Mouse (Mus musculus) intestine, embryonic 16.5 days (tissue): ENCODE measurements at regions not wholly inside any gene's neighbourhood (a gene's known extent, or its start where the extent isn't known, plus 50 kb on each side); places are given as distances from the start of the nearest gene placed in this dataset.

Experiments
- ATAC-seq: fragments of 200-750 bp; cut with Nextera tagmentation; 2 replicates; pipeline ENCODE4 v1.8.0; 2017; ENCODE audit warnings: moderate TSS enrichment, moderate library complexity
- H3K27ac ChIP-seq: fragments of 300-500 bp; sonication (generic); 2 replicates; pipeline ENCODE4 v1.5.1; 2014; ENCODE audit warnings: mild to moderate bottlenecking, low read length
- H3K27me3 ChIP-seq: fragments of 300-500 bp; sonication (generic); replicated peaks from 2 replicates; pipeline ENCODE4 v1.6.1; 2014; ENCODE audit warnings: low read length, control low read depth, mixed read lengths; ENCODE audit not compliant: control insufficient read depth, insufficient read depth
- H3K36me3 ChIP-seq: fragments of 300-500 bp; sonication (generic); 2 replicates; pipeline ENCODE4 v1.6.1; 2014; ENCODE audit warnings: low read length, control low read depth; ENCODE audit not compliant: control insufficient read depth, insufficient read depth
- H3K4me1 ChIP-seq: fragments of 300-500 bp; sonication (generic); 2 replicates; pipeline ENCODE4 v1.6.1; 2014; ENCODE audit warnings: low read length, control low read depth, mixed read lengths; ENCODE audit not compliant: control insufficient read depth, insufficient read depth
- H3K4me2 ChIP-seq: fragments of 300-500 bp; sonication (generic); 2 replicates; pipeline ENCODE4 v1.6.1; 2014; ENCODE audit warnings: low read depth, low read length, control low read depth
- H3K4me3 ChIP-seq: fragments of 300-500 bp; sonication (generic); 2 replicates; pipeline ENCODE4 v1.5.1; 2014; ENCODE audit warnings: mild to moderate bottlenecking, low read length
- H3K9ac ChIP-seq: fragments of 300-500 bp; sonication (generic); 2 replicates; pipeline ENCODE4 v1.6.1; 2014; ENCODE audit warnings: low read depth, low read length
- H3K9me3 ChIP-seq: fragments of 300-500 bp; sonication (generic); 2 replicates; pipeline ENCODE4 v1.6.1; 2016; ENCODE audit warnings: low read length, control low read depth; ENCODE audit not compliant: control insufficient read depth
- WGBS: fragments of 180-500 bp; shearing (Covaris S2); extraction: QIAGEN DNeasy Blood & Tissue Kit; methylation state at CpG from one replicate; pipeline ENCODE4 v1.1.7; 2014; 5-methylcytosine and 5-hydroxymethylcytosine counted together

GRCm38 (mm10) chr6:126327187-126327586 is 160.5 kb upstream of the Ntf3 start:
- no peak overlapping the region for H3K4me2 ChIP-seq
- H3K4me1 ChIP-seq: no peaks in the 10 kb centered on the region
- H3K9me3 ChIP-seq: no peaks in the 10 kb centered on the region
- no peak overlapping the region for H3K27ac ChIP-seq
- no peak overlapping the region for H3K9ac ChIP-seq
- WGBS: 75% methylated on average over 2 of the region's 2 CpGs
- ATAC-seq: no peak
- no peaks in the 10 kb centered on the region for H3K27me3 ChIP-seq
- no peaks in the 10 kb centered on the region for H3K36me3 ChIP-seq
- H3K4me3 ChIP-seq: no peak overlapping the region

- ATAC-seq: no peak
- no peaks in the 10 kb centered on the region for H3K9me3 ChIP-seq
- H3K36me3 ChIP-seq: no peaks in the 10 kb centered on the region
- no peak overlapping the region for H3K4me2 ChIP-seq
- H3K9ac ChIP-seq: no peak overlapping the region
- no peaks in the 10 kb centered on the region for H3K4me1 ChIP-seq
- H3K27ac ChIP-seq: no peak overlapping the region
- no peak overlapping the region for H3K4me3 ChIP-seq
- WGBS: 89% methylated on average over 2 of the region's 2 CpGs
- no peaks in the 10 kb centered on the region for H3K27me3 ChIP-seq
Observed at GRCm38 (mm10) chr6:126318523-126318922, 151.8 kb upstream of the Ntf3 start.

- Histone ChIP-seq H3K4me2 (no peak overlapping the region), H3K9me3 (no peaks in the 10 kb centered on the region), H3K36me3 (no peaks in the 10 kb centered on the region), H3K4me3 (no peak overlapping the region), H3K27ac (no peak overlapping the region), H3K9ac (no peak overlapping the region), H3K4me1 (no peaks in the 10 kb centered on the region), H3K27me3 (no peaks in the 10 kb centered on the region)
- ATAC-seq: no peak
- WGBS: 70% methylated on average over 3 of the region's 3 CpGs
Observed at GRCm38 (mm10) chr6:126310786-126311480, 144.2 kb upstream of the Ntf3 start.

GRCm38 (mm10) chr6:126303086-126303485 is 136.4 kb upstream of the Ntf3 start:
- H3K9me3 ChIP-seq: no peaks in the 10 kb centered on the region
- no peak for ATAC-seq
- no peak overlapping the region for H3K4me2 ChIP-seq
- H3K27ac ChIP-seq: no peak overlapping the region
- no peaks in the 10 kb centered on the region for H3K36me3 ChIP-seq
- no peaks in the 10 kb centered on the region for H3K4me1 ChIP-seq
- H3K9ac ChIP-seq: no peak overlapping the region
- H3K27me3 ChIP-seq: no peaks in the 10 kb centered on the region
- H3K4me3 ChIP-seq: no peak overlapping the region
- 57% methylated on average over 3 of the region's 3 CpGs for WGBS

GRCm38 (mm10) chr6:126291581-126291980 is 124.9 kb upstream of the Ntf3 start:
- H3K4me3 ChIP-seq: no peak overlapping the region
- WGBS: 55% methylated on average over 2 of the region's 2 CpGs
- H3K36me3 ChIP-seq: no peaks in the 10 kb centered on the region
- no peak overlapping the region for H3K4me2 ChIP-seq
- H3K4me1 ChIP-seq: no peaks in the 10 kb centered on the region
- H3K27me3 ChIP-seq: no peaks in the 10 kb centered on the region; the same call in 1 of the 2 replicates
- H3K27ac ChIP-seq: no peak overlapping the region
- H3K9me3 ChIP-seq: no peaks in the 10 kb centered on the region
- no peak for ATAC-seq
- no peak overlapping the region for H3K9ac ChIP-seq

GRCm38 (mm10) chr6:126287166-126287565 is 120.5 kb upstream of the Ntf3 start:
- Histone ChIP-seq H3K9ac (no peak overlapping the region), H3K36me3 (no peaks in the 10 kb centered on the region), H3K4me2 (no peak overlapping the region), H3K27ac (no peak overlapping the region), H3K4me3 (no peak overlapping the region), H3K4me1 (no peaks in the 10 kb centered on the region), H3K9me3 (no peaks in the 10 kb centered on the region), H3K27me3 (no peaks in the 10 kb centered on the region; the same call in 1 of the 2 replicates)
- WGBS: 74% methylated on average over 4 of the region's 4 CpGs
- no peak for ATAC-seq

GRCm38 (mm10) chr6:126286201-126286600 is 119.5 kb upstream of the Ntf3 start:
- no peaks in the 10 kb centered on the region for H3K36me3 ChIP-seq
- no peak for ATAC-seq
- H3K27me3 ChIP-seq: no peaks in the 10 kb centered on the region; the same call in 1 of the 2 replicates
- 77% methylated on average over 2 of the region's 2 CpGs for WGBS
- H3K9ac ChIP-seq: no peak overlapping the region
- no peak overlapping the region for H3K4me3 ChIP-seq
- no peaks in the 10 kb centered on the region for H3K9me3 ChIP-seq
- H3K4me2 ChIP-seq: no peak overlapping the region
- H3K4me1 ChIP-seq: no peaks in the 10 kb centered on the region
- H3K27ac ChIP-seq: no peak overlapping the region

GRCm38 (mm10) chr6:126284409-126284808 is 117.7 kb upstream of the Ntf3 start:
- Histone ChIP-seq H3K4me1 (no peaks in the 10 kb centered on the region), H3K9ac (no peak overlapping the region), H3K27me3 (no peaks in the 10 kb centered on the region; the same call in 1 of the 2 replicates), H3K27ac (no peak overlapping the region), H3K4me2 (no peak overlapping the region), H3K4me3 (no peak overlapping the region), H3K36me3 (no peaks in the 10 kb centered on the region), H3K9me3 (no peaks in the 10 kb centered on the region)
- WGBS: 82% methylated on average over 7 of the region's 7 CpGs
- no peak for ATAC-seq

- H3K9ac ChIP-seq: no peak overlapping the region
- 47% methylated on average over 3 of the region's 3 CpGs for WGBS
- H3K27ac ChIP-seq: no peak overlapping the region
- H3K9me3 ChIP-seq: no peaks in the 10 kb centered on the region
- no peaks in the 10 kb centered on the region for H3K27me3 ChIP-seq
- H3K36me3 ChIP-seq: no peaks in the 10 kb centered on the region
- H3K4me2 ChIP-seq: no peak overlapping the region
- ATAC-seq: no peak
- no peaks in the 10 kb centered on the region for H3K4me1 ChIP-seq
- no peak overlapping the region for H3K4me3 ChIP-seq
Observed at GRCm38 (mm10) chr6:126280352-126280751, 113.6 kb upstream of the Ntf3 start.

GRCm38 (mm10) chr6:126245986-126246385 is 79.3 kb upstream of the Ntf3 start:
- no peak overlapping the region for H3K4me3 ChIP-seq
- no peak for ATAC-seq
- no peak overlapping the region for H3K9ac ChIP-seq
- H3K36me3 ChIP-seq: no peaks in the 10 kb centered on the region
- H3K27ac ChIP-seq: no peak overlapping the region
- 85% methylated on average over 5 of the region's 5 CpGs for WGBS
- H3K27me3 ChIP-seq: no peaks in the 10 kb centered on the region
- no peak overlapping the region for H3K4me2 ChIP-seq
- H3K4me1 ChIP-seq: no peaks in the 10 kb centered on the region
- H3K9me3 ChIP-seq: no peaks in the 10 kb centered on the region
